Mouse (Mus musculus) testis, postnatal 14 days (tissue): ENCODE results near the gene Plcb4.

Experiments used
- DNase-seq: peaks from one replicate; pipeline ENCODE4 v3.0.0; 2021; ENCODE audit warnings: low spot score

Plcb4 gene

GRCm38 (mm10) chr2:135811453-135812101 is 152.8 kb downstream of the Plcb4 start:
- no peak for DNase-seq

- DNase-seq, result no peak
Observed at GRCm38 (mm10) chr2:135812701-135813246, 154.0 kb downstream of the Plcb4 start.

GRCm38 (mm10) chr2:135820691-135821090 is 161.9 kb downstream of the Plcb4 start:
- no peak for DNase-seq

- DNase-seq, result no peak
Observed at GRCm38 (mm10) chr2:135823690-135824089, 164.9 kb downstream of the Plcb4 start.

GRCm38 (mm10) chr2:135824757-135825156 is 165.9 kb downstream of the Plcb4 start:
- no peak for DNase-seq

- no peak for DNase-seq
Observed at GRCm38 (mm10) chr2:135825645-135826044, 166.8 kb downstream of the Plcb4 start.

GRCm38 (mm10) chr2:135826616-135827360 is 168.0 kb downstream of the Plcb4 start:
- DNase-seq, result no peak

- no peak for DNase-seq
Observed at GRCm38 (mm10) chr2:135828446-135828845, 169.6 kb downstream of the Plcb4 start.

GRCm38 (mm10) chr2:135833743-135834142 is 174.9 kb downstream of the Plcb4 start:
- DNase-seq, result no peak

- DNase-seq, result no peak
Observed at GRCm38 (mm10) chr2:135834435-135834834, 175.6 kb downstream of the Plcb4 start.

- DNase-seq, result no peak
Observed at GRCm38 (mm10) chr2:135835911-135836310, 177.1 kb downstream of the Plcb4 start.

GRCm38 (mm10) chr2:135836426-135836825 is 177.6 kb downstream of the Plcb4 start:
- DNase-seq, result no peak

- DNase-seq, result no peak
Observed at GRCm38 (mm10) chr2:135837730-135838129, 178.9 kb downstream of the Plcb4 start.

GRCm38 (mm10) chr2:135838135-135838534 is 179.3 kb downstream of the Plcb4 start:
- DNase-seq, result no peak

GRCm38 (mm10) chr2:135838651-135839286 is 180.0 kb downstream of the Plcb4 start:
- no peak for DNase-seq

- DNase-seq, result no peak
Observed at GRCm38 (mm10) chr2:135843721-135844120, 184.9 kb downstream of the Plcb4 start.

- no peak for DNase-seq
Observed at GRCm38 (mm10) chr2:135846903-135847302, 188.1 kb downstream of the Plcb4 start.

GRCm38 (mm10) chr2:135847738-135848137 is 188.9 kb downstream of the Plcb4 start:
- no peak for DNase-seq

- DNase-seq, result no peak
Observed at GRCm38 (mm10) chr2:135848169-135848568, 189.4 kb downstream of the Plcb4 start.

- DNase-seq, result no peak
Observed at GRCm38 (mm10) chr2:135851964-135852363, 193.2 kb downstream of the Plcb4 start.

GRCm38 (mm10) chr2:135853085-135853484 is 194.3 kb downstream of the Plcb4 start:
- no peak for DNase-seq

GRCm38 (mm10) chr2:135854059-135854458 is 195.2 kb downstream of the Plcb4 start:
- no peak for DNase-seq
